ENCODE assay signal across 1 mouse cellular context in genomic region chr19:40964367-40964891, GRCm38 (mm10).
TF ChIP-seq lines count a peak whose summit lies in the region.

No protein-coding gene starts in this region.

TF ChIP-seq in CH12.LX, 34 proteins besides CTCF, POLR2A, EP300 and RAD21:
- TF ChIP-seq ZNF384 (IDR thresholded peaks at IDR 0.05; ENCODE audit: low read depth, low read length) (peak; percentile 58), CHD2 (IDR thresholded peaks at IDR 0.05; ENCODE audit: low read length) (no peak)
TF ChIP-seq in CH12.LX: peak in this region for 1.
